Mouse (Mus musculus) monocyte, adult 59 days (primary cell): ENCODE measurements around the gene Lrrc8b. TPM values are rescaled to one million over a fixed set of nuclear protein-coding genes. Genes with fewer than 3 reads are reported as not detected.

ENCODE experiments used
- total RNA-seq, 2 experiments: library from RNA; stranded (reverse); gene quantifications; one replicate each; pipeline ENCODE4 v1.2.4; 2023

Lrrc8b gene
- 10 to 100 TPM; 26.0 to 28.2 TPM for total RNA-seq

GRCm38 (mm10) chr5:105415198-105415791 lies at the start of gene Lrrc8b:
TSS of gene Lrrc8b (plus strand) at chr5:105415775.

GRCm38 (mm10) chr5:105519096-105519975 lies 103.8 kb downstream of the Lrrc8b start, which contains the start of gene Lrrc8c:
TSS of gene Lrrc8c (plus strand) at chr5:105519388.

Other genes with a start within 250 kb of the Lrrc8b start
- under 1 TPM; 0.21 to 0.92 TPM for gene Gbp10, start 176.2 kb upstream of the Lrrc8b start, total RNA-seq
- gene Gm43302, start 122.1 kb upstream of the Lrrc8b start, total RNA-seq: under 1 TPM in 1 of 2 experiments, not detected in 1; 0.31 TPM
- 1 to 10 TPM; 2.2 to 3.0 TPM for gene Gbp6, start 122.1 kb upstream of the Lrrc8b start, total RNA-seq
- gene Lrrc8c, start 103.6 kb downstream of the Lrrc8b start, total RNA-seq: 100 to 1,000 TPM; 135 to 147 TPM